Mouse (Mus musculus) bone marrow macrophage, adult 2 months (primary cell): ENCODE measurements around the gene Dvl1.

Experiments
- CTCF ChIP-seq: IDR thresholded peaks from 2 replicates; pipeline ENCODE4 v1.5.1; 2012; ENCODE audit warnings: low read depth, mild to moderate bottlenecking, low read length, moderate library complexity
- POLR2A ChIP-seq: IDR thresholded peaks from 2 replicates; pipeline ENCODE4 v1.6.1; 2012; ENCODE audit warnings: mild to moderate bottlenecking, low read depth, low read length, borderline replicate concordance

GRCm38 (mm10) chr4:155837404-155838010 is 9.7 kb upstream of the Dvl1 start:
- no peak for TF ChIP-seq CTCF
- TF ChIP-seq POLR2A = no peak
